Mouse (Mus musculus): ENCODE measurements around the gene Shf.
A peak's percentile ranks its signal among the peaks of the same experiment; 100 is the strongest.

The Shf gene

GRCm38 (mm10) chr2:122302574-122303241, 66.3 kb downstream of the Shf start:
- peak; percentile 73 for DNase-seq (ENCODE audit: low spot score)

- no peak for DNase-seq (ENCODE audit: low spot score)
Observed at GRCm38 (mm10) chr2:122301921-122302573, 66.9 kb downstream of the Shf start.

DNA sequence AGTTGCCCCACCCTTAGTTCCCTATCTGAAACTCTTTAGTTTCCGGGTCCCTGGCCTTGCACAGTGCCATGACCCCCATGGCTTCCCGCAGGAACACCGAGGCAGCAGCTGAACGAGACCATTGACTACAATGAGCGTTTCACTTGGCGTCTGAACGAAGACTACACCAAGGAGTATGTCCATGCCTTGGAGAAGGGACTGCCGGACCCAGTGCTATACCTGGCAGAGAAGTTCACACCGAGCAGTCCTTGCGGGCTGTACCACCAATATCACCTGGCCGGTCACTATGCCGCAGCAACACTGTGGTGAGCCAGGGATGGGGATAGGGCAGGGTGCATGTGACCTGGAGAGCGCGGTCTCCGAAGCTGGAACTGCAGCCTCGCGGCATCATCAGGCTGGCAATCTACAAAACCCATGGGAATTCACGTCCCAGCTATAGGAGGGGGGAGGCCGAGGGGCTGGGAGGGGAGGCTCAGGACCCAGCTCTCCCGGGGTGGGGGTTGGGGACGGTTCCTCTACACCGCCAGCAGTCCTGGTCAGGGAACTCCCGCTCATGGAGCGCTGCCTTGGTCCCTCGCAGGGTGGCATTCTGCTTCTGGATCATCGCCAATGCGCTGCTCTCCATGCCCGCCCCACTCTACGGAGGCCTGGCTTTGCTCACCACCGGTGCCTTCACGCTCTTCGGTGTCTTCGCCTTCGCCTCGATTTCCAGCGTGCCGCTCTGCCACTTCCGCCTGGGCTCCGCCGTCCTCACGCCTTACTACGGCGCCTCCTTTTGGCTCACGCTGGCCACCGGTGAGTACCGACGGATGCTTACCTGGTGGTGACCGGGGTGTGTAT, 67.7 kb downstream of the Shf start:
- DNase-seq (ENCODE audit: low spot score) = peak; percentile 54

DNA sequence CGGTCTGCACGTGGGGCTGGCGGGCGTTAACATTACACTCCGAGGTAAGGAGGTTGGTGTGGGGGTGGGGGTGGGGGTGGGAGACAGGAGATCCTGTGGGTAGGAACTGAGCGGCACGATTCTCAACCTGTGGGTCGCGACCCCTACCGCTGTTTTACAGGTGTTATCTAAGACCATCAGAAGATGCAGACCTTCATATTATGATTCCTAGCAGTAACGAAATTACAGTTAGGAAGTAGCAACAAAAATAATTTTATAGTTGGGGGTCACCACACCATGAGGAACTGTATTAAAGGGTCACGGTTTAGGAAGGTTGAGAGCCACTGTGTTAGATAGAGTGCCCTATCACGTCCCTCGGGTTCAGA, 68.3 kb downstream of the Shf start:
- no peak for DNase-seq (ENCODE audit: low spot score)

DNA sequence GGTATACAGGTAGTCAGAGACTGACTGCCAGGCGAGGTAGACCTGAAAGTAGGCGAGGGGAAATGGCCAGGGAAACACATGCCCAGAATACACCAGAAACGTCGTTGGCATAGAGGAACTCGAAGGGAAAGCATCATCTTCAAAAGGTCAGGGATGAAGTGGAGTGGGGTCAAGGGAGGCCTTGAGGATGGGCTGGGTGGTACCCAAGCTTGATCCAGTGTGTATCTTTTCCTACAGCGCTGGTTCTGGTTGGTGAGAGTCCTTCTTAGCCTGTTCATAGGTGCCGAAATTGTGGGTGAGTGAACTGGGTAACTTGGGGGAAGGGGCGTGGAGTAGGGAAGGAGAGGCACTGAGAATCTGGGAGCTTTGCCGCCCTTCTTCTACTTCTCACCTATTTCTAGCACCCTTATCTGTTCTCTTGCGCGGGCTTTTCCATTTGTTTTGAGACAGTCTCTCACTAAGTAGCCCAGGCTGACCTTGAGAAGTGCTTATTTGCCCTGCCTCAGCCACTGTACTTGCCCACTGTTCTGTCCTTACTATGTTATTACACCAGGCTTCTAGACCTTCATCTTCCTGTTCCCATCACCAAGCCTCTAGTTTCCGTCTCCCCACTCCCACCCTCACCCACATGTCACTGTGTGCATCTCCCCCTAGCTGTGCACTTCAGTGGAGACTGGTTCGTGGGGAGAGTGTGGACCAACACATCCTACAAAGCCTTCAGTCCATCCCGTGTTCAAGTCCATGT, 68.9 kb downstream of the Shf start:
- no peak for DNase-seq (ENCODE audit: low spot score)
